Mouse (Mus musculus): ENCODE data around the gene Gstt4. TPM values are rescaled to one million over a fixed set of nuclear protein-coding genes. Genes with fewer than 3 reads are reported as not detected.
A peak's percentile ranks its signal among the peaks of the same experiment; 100 is the strongest.

The Gstt4 gene
- total RNA-seq, 2 experiments from 2014 or later, result not detected

DNA sequence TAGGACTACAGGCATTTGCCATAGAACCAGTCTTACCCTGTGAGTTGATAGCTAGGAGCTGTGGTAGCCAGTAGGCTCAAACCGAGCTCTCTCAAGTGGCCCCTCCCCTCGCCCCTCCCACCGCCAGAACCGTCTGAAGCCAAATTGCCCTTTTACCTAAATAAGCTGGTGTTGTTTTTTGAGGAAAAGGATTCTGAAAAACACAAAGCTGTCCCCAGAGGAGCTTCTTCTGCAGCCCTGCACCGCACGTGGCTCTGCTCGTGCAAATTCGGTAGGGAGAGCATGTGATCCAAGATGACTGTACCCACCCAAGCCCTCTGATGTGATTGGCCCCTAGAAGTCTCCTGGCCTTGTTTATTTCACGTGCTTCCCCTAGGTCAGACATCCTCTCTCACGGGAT lies 13.0 kb upstream of the Gstt4 start:
- no peak overlapping the region for H3K27ac ChIP-seq
- TF ChIP-seq CTCF (IDR thresholded peaks at IDR 0.05), result no peak
- H3K4me3 ChIP-seq, result peak overlapping the region; percentile 11; the same call in 1 of the 2 replicates
- peak in 1 of 2 experiments; percentile 30 for DNase-seq (ENCODE audit: extremely low spot score in 1 of 2, low spot score in 2 of 2)
- intact Hi-C loops (cut with DNase I), result loop anchor here (5.0 kb wide), 1 partner anchor 248 kb away; the partner anchor contains the start of gene Ggt5

DNA sequence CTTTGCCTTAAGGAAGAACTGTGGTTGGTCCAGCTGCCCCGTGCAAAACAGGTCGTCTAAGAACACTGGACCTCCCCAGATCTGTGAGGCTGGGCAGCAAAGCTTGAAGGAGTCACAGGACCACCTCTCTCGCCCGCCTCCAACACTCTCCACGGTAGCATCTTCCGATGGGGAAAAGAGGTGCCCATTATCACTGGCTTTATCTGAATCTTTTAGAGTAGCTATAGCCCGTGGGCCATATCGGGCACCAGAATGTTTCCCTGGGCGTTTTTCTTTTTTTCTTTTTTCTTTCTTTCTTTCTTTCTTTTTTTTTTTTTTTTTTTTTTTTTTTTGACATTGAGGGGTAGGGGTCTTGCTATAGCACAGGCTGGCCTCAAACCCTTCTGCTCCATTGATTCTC lies 12.4 kb upstream of the Gstt4 start:
- Histone ChIP-seq H3K27ac (peak overlapping the region; percentile 18; the same call in 1 of the 2 replicates), H3K4me3 (peak overlapping the region; percentile 44)
- intact Hi-C loops (cut with DNase I), result loop anchor here (5.0 kb wide), 2 partner anchors 37 to 247 kb away; partner anchors contain the start of genes Ggt5 and Gstt1
- DNase-seq (ENCODE audit: extremely low spot score in 1 of 2, low spot score in 2 of 2), result no peak
- TF ChIP-seq CTCF (IDR thresholded peaks at IDR 0.05), result no peak

DNA sequence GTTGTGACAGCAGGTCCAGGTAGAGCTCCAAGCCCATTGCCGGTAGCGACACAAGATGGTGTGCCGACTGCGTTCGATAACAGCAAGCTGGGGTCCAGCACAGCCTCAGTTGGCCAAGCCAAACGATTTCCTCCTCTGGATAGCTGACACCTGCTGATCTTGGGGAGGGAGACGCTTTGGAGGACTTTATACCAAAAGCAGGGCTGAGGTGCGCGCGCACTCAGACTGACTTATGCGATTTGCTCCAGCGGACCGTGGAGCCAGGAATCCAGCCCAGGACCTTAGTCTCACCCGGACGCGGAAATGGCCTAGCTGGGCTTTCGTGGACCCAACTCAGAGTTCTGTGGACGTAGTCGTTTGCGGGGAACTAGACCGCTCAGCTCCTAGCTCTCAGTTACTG lies 11.9 kb upstream of the Gstt4 start:
- Histone ChIP-seq H3K4me3 (peak overlapping the region; percentile 44), H3K27ac (peak overlapping the region; percentile 24; the same call in 1 of the 2 replicates)
- intact Hi-C loops (cut with DNase I), result loop anchor here (5.0 kb wide), 1 partner anchor 37 kb away; the partner anchor contains the start of gene Gstt1
- DNase-seq (ENCODE audit: extremely low spot score in 1 of 2, low spot score in 2 of 2), result no peak
- TF ChIP-seq CTCF (IDR thresholded peaks at IDR 0.05), result no peak

DNA sequence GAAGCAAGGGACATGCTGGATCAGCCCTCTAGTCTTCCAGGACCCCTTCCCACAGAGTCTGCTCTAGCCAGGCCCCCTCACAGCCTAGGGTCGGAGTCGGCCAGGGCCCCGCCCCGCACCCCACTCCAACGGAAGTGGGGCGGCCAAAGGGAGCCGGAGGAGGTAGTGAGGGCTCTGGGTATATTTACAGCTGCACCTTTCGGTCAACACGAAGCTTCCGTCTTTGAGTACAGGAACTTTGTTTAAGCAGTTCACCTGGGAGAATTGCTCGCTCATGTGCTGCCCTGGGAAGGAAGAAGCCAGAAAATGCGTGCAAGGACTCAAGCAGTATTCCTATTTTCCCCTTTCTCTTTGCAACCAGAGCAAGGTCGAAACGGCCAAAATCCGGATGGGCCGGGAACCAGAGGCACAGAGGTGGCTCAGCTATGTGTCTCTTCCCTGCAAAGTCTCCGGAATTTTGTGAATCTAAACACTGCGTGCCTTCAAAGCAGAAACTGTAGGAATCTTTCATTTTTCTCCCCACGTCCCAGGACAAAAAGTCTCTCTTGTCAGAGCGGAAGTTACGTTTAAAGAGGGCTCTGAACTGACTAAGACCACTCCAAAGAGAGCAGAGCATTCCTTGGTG lies 11.2 kb upstream of the Gstt4 start:
- intact Hi-C loops (cut with DNase I), result loop anchor here (2.0 to 5.0 kb wide), 2 partner anchors 36 to 61 kb away; partner anchors contain the start of genes Ddt and Gstt1
- no peak overlapping the region; the same call in 1 of the 2 replicates for H3K27ac ChIP-seq

DNA sequence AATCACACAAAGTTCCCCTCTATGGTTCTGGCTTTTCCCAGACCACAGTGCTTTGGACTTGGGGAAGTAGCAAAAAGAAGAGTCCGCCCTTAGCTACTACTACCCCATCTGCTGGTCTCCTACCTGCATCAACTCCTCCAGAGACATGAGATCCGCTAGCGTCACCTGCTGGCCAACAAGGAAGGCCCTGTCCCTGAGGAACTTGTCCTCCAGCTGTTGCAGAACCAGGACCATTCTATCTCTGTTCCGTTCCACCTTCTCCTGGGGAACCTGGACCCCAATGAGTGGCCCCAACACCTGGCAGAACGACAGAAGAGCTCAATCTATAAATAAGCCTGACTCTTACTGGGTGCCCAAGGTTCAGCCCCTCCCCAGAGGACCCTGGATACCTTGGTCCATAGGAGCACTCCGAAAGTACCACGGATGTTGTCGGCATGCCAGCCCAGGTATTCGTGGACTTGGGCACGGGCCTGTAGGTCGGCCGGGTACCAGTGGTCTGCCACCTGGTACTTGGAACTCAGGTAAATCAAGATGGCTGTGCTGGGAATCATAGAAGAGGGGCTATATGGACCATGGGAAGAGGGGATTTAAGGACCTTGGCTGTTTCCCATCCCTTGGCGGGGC lies 10.0 kb upstream of the Gstt4 start:
- H3K4me3 ChIP-seq, result no peak overlapping the region
- TF ChIP-seq CTCF (IDR thresholded peaks at IDR 0.05), result peak; percentile 77
- peak; percentile 48 to 59 for DNase-seq (ENCODE audit: extremely low spot score in 1 of 2, low spot score in 2 of 2)
- no peak overlapping the region for H3K27ac ChIP-seq
- intact Hi-C loops (cut with DNase I), result loop anchor here (1.0 to 5.0 kb wide), 3 partner anchors 35 to 88 kb away; partner anchors contain the start of genes Ddt and Gstt1

More for the DNA sequence above, 11.2 kb upstream of the Gstt4 start:
- no peak for TF ChIP-seq CTCF (IDR thresholded peaks at IDR 0.05)
- H3K4me3 ChIP-seq, result peak overlapping the region; percentile 44
- no peak for DNase-seq (ENCODE audit: extremely low spot score in 1 of 2, low spot score in 2 of 2)

DNA sequence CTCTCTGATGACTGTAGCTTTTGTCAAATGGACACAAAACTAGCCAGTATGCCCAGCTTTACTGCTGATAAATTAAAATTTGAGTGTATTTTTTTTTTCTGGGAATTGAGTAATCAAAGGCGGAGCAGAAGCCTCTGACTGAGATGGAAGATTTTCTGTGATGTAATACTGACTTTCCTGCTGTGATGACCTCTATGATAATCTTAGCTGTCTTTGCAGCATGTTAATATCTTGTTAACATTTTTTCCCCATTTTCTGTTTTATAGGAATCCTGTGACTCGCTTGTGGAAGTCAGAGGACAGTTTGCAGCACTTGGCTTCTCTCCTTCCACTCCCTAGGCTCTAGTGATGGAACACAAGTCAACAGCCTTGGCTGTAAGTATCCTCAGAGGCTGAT lies 7.9 kb upstream of the Gstt4 start:
- intact Hi-C loops (cut with DNase I), result loop anchor here (5.0 kb wide), 1 partner anchor 33 kb away; the partner anchor contains the start of gene Gstt1
- H3K27ac ChIP-seq, result no peak overlapping the region
- no peak for DNase-seq (ENCODE audit: extremely low spot score in 1 of 2, low spot score in 2 of 2)
- TF ChIP-seq CTCF (IDR thresholded peaks at IDR 0.05), result no peak
- no peak overlapping the region for H3K4me3 ChIP-seq

DNA sequence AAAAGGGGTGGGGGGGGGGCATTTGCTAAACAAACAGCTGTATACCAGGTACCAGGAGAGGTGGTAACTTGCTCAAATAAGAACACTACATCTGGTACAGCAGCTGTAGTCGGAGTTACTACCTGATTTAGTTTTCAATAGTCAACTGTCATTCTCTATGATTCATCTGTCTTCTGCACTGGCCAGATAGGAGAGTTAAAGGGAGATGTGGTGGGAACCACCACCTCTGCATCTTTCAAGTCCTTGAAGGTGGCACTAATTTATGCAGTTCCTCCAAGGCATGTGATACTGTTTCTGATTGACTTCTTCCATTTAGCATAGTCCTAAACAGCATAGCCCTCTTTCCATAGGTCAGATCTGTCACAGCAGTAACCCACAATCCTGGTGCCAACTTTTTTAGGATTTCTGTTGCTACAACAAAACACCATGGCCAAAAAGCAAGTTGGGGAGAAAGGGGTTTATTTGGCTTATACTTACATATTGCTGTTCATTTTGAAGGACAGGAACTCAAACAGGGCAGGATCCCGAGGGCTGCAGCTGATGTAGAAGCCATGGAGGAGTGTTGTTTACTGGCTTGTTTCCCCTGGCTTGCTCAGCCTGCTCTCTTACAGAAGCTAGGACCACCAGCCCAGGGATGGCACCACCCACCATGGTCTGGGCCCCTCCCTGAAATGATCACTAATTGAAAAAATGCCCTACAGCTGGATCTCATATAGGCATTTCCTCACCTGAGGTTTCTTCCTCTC lies 7.4 kb upstream of the Gstt4 start:
- no peak for TF ChIP-seq CTCF (IDR thresholded peaks at IDR 0.05)
- no peak for DNase-seq (ENCODE audit: extremely low spot score in 1 of 2, low spot score in 2 of 2)
- intact Hi-C loops (cut with DNase I), result loop anchor here (5.0 kb wide), 1 partner anchor 32 kb away; the partner anchor contains the start of gene Gstt1

DNA sequence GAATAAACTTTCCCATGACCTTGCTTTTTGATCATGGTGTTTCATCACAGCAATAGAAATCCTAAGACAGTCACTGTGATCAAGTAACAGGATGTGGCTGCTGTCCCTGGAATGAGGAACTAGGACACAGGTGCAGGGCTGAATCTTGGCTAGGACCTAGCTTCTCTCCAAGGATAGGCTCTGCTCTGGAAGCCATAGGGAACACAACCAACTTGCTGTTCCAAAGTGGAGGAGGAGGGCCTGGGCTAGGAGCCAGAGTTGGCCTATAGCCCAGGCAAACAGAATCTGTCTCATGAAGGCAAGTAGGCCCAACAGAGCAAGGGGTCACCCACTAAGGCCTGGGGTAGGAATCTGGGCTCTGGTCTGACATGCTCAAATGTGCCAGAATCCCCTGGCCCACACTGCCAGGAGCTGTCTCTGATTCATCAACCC lies 6.2 kb upstream of the Gstt4 start:
- TF ChIP-seq CTCF (IDR thresholded peaks at IDR 0.05), result no peak
- DNase-seq (ENCODE audit: extremely low spot score in 1 of 2, low spot score in 2 of 2), result no peak
- Histone ChIP-seq H3K27ac (0 out of 2 replicates have a peak overlapping the region, but pooled peaks have one; percentile 8), H3K4me3 (no peak overlapping the region)
- intact Hi-C loops (cut with DNase I), result no loop called here

More for the DNA sequence above, 7.4 kb upstream of the Gstt4 start:
- no peak overlapping the region for H3K27ac ChIP-seq
- H3K4me3 ChIP-seq, result no peak overlapping the region

DNA sequence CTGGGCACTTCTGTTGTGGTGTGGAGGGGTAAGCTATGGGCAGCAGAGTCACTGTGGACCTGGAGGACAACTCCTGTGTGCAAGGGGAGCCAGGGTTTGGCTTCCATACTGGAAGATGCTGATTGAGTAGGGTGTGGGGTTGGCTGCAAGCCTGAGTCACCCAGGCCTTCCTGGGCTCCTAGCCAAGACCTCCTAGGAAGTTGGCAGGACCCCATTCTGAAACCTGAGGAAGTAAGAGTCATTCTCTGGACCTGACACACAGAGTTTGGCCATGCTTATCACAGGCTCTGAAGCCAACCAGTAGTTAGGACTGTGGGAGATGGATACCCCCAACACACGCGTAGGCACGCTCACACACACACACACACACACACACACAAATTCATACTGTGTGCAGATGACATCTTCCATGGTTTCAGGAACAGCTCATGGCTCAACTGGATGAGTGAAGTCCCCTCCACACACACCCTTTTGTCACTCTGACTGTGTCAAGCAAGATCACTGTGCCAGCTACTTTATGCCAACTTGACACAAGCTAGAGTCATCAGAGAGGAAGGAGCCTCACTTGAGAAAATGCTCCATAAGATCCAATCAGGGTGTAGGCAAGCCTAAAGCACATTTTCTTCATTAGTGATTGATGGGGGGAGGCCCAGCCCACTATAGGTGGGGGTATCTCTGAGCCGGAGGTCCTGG lies 5.5 kb upstream of the Gstt4 start:
- DNase-seq (ENCODE audit: extremely low spot score in 1 of 2, low spot score in 2 of 2), result peak in 1 of 2 experiments; percentile 14
- intact Hi-C loops (cut with DNase I), result no loop called here
- TF ChIP-seq CTCF (IDR thresholded peaks at IDR 0.05), result no peak
- Histone ChIP-seq H3K4me3 (no peak overlapping the region), H3K27ac (no peak overlapping the region)

DNA sequence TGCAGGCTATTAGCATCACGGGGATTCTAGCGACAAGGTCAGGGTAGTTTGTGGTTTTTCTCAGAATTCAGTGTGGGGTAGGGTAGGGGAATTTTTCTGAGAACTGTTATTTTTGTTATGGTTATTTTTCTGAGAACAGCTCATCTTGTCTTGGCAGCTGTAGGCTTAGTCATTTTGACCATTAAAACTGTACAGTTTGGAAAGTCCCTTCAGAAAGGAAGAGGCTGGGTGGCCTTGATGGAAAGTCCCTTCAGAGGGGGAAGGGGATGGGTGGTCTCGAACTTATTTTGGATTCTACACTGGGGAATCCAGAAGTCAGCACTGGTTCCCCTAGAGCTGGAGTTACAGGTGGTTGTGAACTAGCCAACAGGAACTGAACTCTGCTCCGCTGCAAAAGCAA lies 2.2 kb upstream of the Gstt4 start:
- H3K4me3 ChIP-seq, result no peak overlapping the region
- H3K27ac ChIP-seq, result no peak overlapping the region
- intact Hi-C loops (cut with DNase I), result no loop called here
- DNase-seq (ENCODE audit: extremely low spot score in 1 of 2, low spot score in 2 of 2), result no peak
- no peak for TF ChIP-seq CTCF (IDR thresholded peaks at IDR 0.05)

DNA sequence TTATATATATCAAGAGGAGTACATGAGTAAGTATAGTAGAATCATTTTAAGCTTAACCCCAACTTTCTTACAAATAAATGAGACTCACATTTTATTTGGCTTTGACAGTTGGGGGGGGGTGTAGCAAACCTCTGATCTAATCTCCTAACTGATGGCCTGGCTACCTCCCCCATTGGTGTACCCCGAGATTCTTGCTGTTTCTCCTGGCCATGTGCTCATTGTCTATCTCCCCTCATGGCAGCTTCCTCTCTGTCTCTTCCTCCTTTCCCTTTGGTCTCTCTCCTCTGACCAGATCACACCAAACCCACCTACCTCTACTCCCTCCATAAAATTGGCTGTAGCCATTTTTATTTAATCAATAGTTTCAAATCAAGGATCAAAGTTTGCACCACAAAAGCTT lies 1.4 kb upstream of the Gstt4 start:
- TF ChIP-seq CTCF (IDR thresholded peaks at IDR 0.05), result no peak
- H3K4me3 ChIP-seq, result no peak overlapping the region
- H3K27ac ChIP-seq, result no peak overlapping the region
- DNase-seq (ENCODE audit: extremely low spot score in 1 of 2, low spot score in 2 of 2), result no peak
- intact Hi-C loops (cut with DNase I), result no loop called here

All from left cerebral cortex, adult 2 months (tissue).